8 mouse cellular contexts compared by ENCODE assay signal in the genomic region with DNA sequence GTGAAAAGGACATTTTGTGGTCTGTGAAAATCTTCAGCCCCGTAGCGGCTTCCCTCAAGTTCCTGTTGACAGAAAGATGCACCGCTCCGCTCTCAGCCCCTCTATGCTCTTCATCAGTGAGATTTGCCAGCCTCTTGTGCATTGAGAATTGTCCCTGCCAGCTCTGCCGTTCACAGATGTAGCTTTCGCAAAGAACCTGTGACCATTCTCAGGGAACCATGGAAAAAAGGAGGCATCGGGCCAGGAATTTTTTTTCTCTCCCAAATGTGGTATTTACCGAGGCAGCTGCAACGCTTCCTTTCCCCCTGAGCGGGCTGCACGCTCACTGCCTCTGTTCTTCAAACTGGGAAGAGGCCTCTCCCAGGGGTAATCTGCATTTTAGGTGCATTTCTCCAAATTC.
DNase-seq lines count a peak whose midpoint lies in the region.
"Had no signal": no experiment of that assay in that cellular context is flagged by ENCODE, and none has a peak within 500 bp of the region (broad histone marks: within the 10 kb centered on the region; RNA-seq: fewer than 3 reads in every experiment).

No protein-coding gene starts in this region.

- intact Hi-C loops in left cerebral cortex, postnatal 14 days (cut with DNase I): no loop called here

- peak; percentile 7 to 10 for DNase-seq in frontal cortex, postnatal 14 days (ENCODE audit: low spot score in 2 of 2)
- DNase-seq in frontal cortex, postnatal 25 days (ENCODE audit: low spot score in 2 of 2): no peak
- DNase-seq in left cerebral cortex, postnatal 14 days (ENCODE audit: low spot score in 2 of 2): peak; percentile 32 to 46
- no peak for DNase-seq in left cerebral cortex, adult 18-20 months (ENCODE audit: low spot score in 2 of 2)
- DNase-seq in brain, adult 2 months (ENCODE audit: low read depth, low spot score): peak; percentile 36
- peak; percentile 3 for DNase-seq in layer of hippocampus, adult 9-11 months
- DNase-seq in thymus, postnatal 14 days: no peak
- DNase-seq: cerebellum, adult 18-20 months had no signal

Comparison
In these comparisons a context has a peak if more than half of its experiments do, and no peak if none do; other contexts are left out.
1. DNase-seq: peak in frontal cortex, postnatal 14 days (2 of 2), left cerebral cortex, postnatal 14 days (2 of 2), brain, adult 2 months (single experiment) and layer of hippocampus, adult 9-11 months (single experiment); none in frontal cortex, postnatal 25 days (0 of 2), left cerebral cortex, adult 18-20 months (0 of 2) and thymus, postnatal 14 days (single experiment).